Mouse (Mus musculus) spleen, adult 12 weeks (tissue): ENCODE measurements around the gene Fundc1.
"Not testable (repeated sequence)": the region's sequence is repeated elsewhere in the genome, so short reads cannot be mapped to it uniquely, and the experiment has no call there.

Experiments used
- DNase-seq: peaks from one replicate; pipeline ENCODE4 v3.0.0; 2022; ENCODE audit warnings: low spot score

The Fundc1 gene

GRCm38 (mm10) chrX:17571621-17572459 is at the start of gene Fundc1:
TSS of gene Fundc1 (minus strand) at chrX:17572325.
- DNase-seq: peak; percentile 75

- no peak for DNase-seq
These were observed 39.1 kb upstream of the Fundc1 start for GRCm38 (mm10) chrX:17611253-17611652.

- no peak for DNase-seq
These were observed 36.6 kb upstream of the Fundc1 start for GRCm38 (mm10) chrX:17608763-17609162.

- no peak for DNase-seq
These were observed 35.5 kb upstream of the Fundc1 start for GRCm38 (mm10) chrX:17607668-17608067.

GRCm38 (mm10) chrX:17593331-17593730 is 21.2 kb upstream of the Fundc1 start:
- DNase-seq: no peak

GRCm38 (mm10) chrX:17590745-17591144 is 18.6 kb upstream of the Fundc1 start:
- DNase-seq: no peak

- DNase-seq: no peak
These were observed 879 bp downstream of the Fundc1 start for GRCm38 (mm10) chrX:17571271-17571620.

- DNase-seq: no peak
These were observed 3.5 kb downstream of the Fundc1 start for GRCm38 (mm10) chrX:17568670-17569069.

GRCm38 (mm10) chrX:17565743-17566142 is 6.4 kb downstream of the Fundc1 start:
- no peak for DNase-seq

- no peak for DNase-seq
These were observed 7.4 kb downstream of the Fundc1 start for GRCm38 (mm10) chrX:17564732-17565131.

GRCm38 (mm10) chrX:17558746-17559145 is 13.4 kb downstream of the Fundc1 start:
- DNase-seq: no peak

GRCm38 (mm10) chrX:17554488-17554887 is 17.6 kb downstream of the Fundc1 start:
- no peak for DNase-seq

- not testable (repeated sequence) for DNase-seq
These were observed 20.5 kb downstream of the Fundc1 start for GRCm38 (mm10) chrX:17551586-17551985.

- no peak for DNase-seq
These were observed 24.9 kb downstream of the Fundc1 start for GRCm38 (mm10) chrX:17547143-17547806.

- DNase-seq: no peak
These were observed 27.1 kb downstream of the Fundc1 start for GRCm38 (mm10) chrX:17544860-17545492.

- DNase-seq: no peak
These were observed 34.4 kb downstream of the Fundc1 start for GRCm38 (mm10) chrX:17537701-17538100.

GRCm38 (mm10) chrX:17527008-17527407 is 45.1 kb downstream of the Fundc1 start:
- no peak for DNase-seq

GRCm38 (mm10) chrX:17521221-17521716 is 50.9 kb downstream of the Fundc1 start:
- DNase-seq: no peak

- no peak for DNase-seq
These were observed 52.0 kb downstream of the Fundc1 start for GRCm38 (mm10) chrX:17520086-17520485.

- DNase-seq: no peak
These were observed 58.1 kb downstream of the Fundc1 start for GRCm38 (mm10) chrX:17514012-17514411.

GRCm38 (mm10) chrX:17512021-17512602 is 60.0 kb downstream of the Fundc1 start:
- no peak for DNase-seq
